Mouse (Mus musculus): ENCODE measurements around the gene Hipk3. TPM values are rescaled to one million over a fixed set of nuclear protein-coding genes. Genes with fewer than 3 reads are reported as not detected.

Hipk3 gene
- polyA plus RNA-seq (2015; fragmentation: Nextera tagmentation; extraction: Ambion mirVana) = 11.7 and 13.8 TPM in 2 replicates

DNA sequence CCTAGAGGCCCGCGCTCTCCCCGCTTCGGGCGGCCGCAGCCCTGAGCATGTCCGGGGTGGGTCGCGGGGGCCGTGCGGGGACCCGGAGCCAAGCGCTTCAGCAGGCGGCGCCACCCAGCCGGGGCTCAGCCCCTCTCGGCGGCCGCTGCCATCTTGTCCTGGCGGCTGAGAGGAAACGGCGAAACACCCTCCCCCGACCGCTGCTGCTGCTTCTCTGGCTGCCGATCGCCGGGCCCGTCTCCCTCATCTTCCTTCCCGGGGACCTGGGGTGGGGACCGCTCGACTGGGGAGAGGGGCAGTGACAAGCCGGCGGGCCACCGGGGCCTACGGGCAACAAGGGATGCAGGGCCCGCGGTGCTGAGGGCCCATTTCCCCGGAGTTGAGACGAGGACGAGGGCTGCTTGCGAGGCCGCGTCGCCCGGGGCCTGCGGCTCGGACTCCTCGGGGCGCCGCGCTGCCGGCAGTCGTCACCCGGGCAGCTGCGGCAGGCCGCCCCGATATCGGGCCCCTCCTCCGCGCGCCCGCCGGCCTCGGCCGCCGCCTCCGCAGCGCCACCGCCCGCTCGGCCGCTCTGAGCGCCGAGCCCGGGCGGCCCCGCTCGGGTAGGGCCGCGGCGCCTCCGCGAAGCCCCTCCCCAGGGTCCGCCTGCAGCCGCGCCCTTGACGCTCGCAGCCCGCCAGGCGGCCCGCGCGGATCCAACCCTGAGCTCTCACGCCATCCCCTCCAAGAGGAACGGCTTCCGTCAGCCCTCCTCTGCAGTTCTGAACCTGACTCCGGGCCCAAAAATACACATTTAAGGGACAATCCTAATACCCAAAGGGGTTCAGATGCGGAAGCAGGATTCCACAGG, at the start of gene Hipk3:
Gene Hipk3, minus strand, starts transcription at position 496 of the 850 bp plus-strand sequence.
- Histone ChIP-seq H3K4me3 (replicated peaks; ENCODE audit: low read depth, low read length) (peak within 1 kb of the TSS; percentile 98), H3K27ac (peak within 1 kb of the TSS; percentile 100), H3K27me3 (ENCODE audit: insufficient read depth, low read length) (no peaks in the 10 kb centered on the region), H3K4me1 (replicated peaks; ENCODE audit: insufficient read depth, low read length) (peaks cover 21% of the 10 kb centered on the region; the same call in 1 of the 2 replicates), H3K4me2 (ENCODE audit: low read length) (peak within 1 kb of the TSS; percentile 66), H3K9ac (ENCODE audit: low read depth, low read length) (peak within 1 kb of the TSS; percentile 100), H3K9me3 (replicated peaks; ENCODE audit: low read length) (no peaks in the 10 kb centered on the region), H3K36me3 (ENCODE audit: insufficient read depth, low read length) (no peaks in the 10 kb centered on the region)
- TF ChIP-seq CTCF (IDR thresholded peaks at IDR 0.05; ENCODE audit: low read depth) = peak; percentile 52
- DNase-seq (ENCODE audit: low spot score) = peak; percentile 92
- peak; percentile 92 for ATAC-seq (replicated peaks; ENCODE audit: low FRiP score, low read depth)
- 1% methylated on average over 86 of the region's 98 CpGs for WGBS

DNA sequence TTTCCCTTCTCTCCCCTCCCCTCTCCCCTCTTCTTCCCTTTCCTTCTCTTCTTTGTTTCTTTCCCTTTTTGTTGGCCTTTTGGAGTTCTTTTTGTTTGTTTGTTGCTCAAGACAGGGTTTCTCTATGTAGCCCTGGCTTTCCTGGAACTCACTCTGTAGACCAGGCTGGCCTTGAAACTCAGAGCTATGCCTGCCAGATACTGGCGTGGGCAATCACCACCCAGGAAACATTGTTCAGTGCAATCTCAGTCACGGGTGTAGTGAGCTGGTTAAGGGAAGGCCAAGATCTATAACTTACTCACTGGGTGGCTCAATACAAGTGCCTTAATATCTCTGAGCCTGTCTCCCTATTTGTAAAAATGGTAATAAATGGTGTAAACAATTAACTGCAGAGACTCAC, 46.0 kb upstream of the Hipk3 start:
- Histone ChIP-seq H3K9me3 (replicated peaks; ENCODE audit: low read length) (no peaks in the 10 kb centered on the region), H3K4me1 (replicated peaks; ENCODE audit: insufficient read depth, low read length) (no peaks in the 10 kb centered on the region), H3K4me3 (replicated peaks; ENCODE audit: low read depth, low read length) (no peak overlapping the region), H3K36me3 (ENCODE audit: insufficient read depth, low read length) (no peaks in the 10 kb centered on the region), H3K4me2 (ENCODE audit: low read length) (no peak overlapping the region), H3K27me3 (ENCODE audit: insufficient read depth, low read length) (no peaks in the 10 kb centered on the region), H3K9ac (ENCODE audit: low read depth, low read length) (no peak overlapping the region), H3K27ac (no peak overlapping the region)
- 69% methylated on average over 2 of the region's 2 CpGs for WGBS
- DNase-seq (ENCODE audit: low spot score) (no peak), ATAC-seq (replicated peaks; ENCODE audit: low FRiP score, low read depth) (no peak)
- no peak for TF ChIP-seq CTCF (IDR thresholded peaks at IDR 0.05; ENCODE audit: low read depth)

- Histone ChIP-seq H3K27ac (no peak overlapping the region), H3K4me3 (replicated peaks; ENCODE audit: low read depth, low read length) (no peak overlapping the region), H3K27me3 (ENCODE audit: insufficient read depth, low read length) (no peaks in the 10 kb centered on the region), H3K4me1 (replicated peaks; ENCODE audit: insufficient read depth, low read length) (no peaks in the 10 kb centered on the region), H3K9me3 (replicated peaks; ENCODE audit: low read length) (no peaks in the 10 kb centered on the region), H3K4me2 (ENCODE audit: low read length) (no peak overlapping the region), H3K36me3 (ENCODE audit: insufficient read depth, low read length) (no peaks in the 10 kb centered on the region), H3K9ac (ENCODE audit: low read depth, low read length) (no peak overlapping the region)
- ATAC-seq (replicated peaks; ENCODE audit: low FRiP score, low read depth) (no peak), DNase-seq (ENCODE audit: low spot score) (no peak)
- 85% methylated on average over 3 of the region's 3 CpGs for WGBS
- TF ChIP-seq CTCF (IDR thresholded peaks at IDR 0.05; ENCODE audit: low read depth) = no peak
Measured at GRCm38 (mm10) chr2:104534751-104535150, 40.5 kb upstream of the Hipk3 start.

DNA sequence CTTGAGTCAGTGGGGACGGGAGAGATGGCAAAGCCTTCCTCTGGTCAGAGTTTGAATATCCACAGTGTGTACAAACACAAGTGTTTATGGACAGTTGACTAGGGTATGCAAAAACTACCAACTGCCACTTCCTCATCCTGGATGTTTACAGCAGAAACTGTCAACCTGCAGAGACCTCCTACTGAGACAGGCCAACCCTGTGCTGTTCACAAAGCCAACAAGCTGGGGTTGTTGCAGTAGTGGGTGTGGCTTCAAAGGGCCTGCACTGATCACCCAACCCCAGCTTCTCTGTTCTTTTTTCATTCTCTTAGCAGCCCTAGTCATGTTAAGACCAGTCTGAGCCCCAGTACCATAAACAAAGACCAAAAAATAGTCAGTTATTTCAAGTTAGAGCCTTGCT, 38.3 kb upstream of the Hipk3 start:
- WGBS = 88% methylated on average over 1 of the region's 1 CpGs
- TF ChIP-seq CTCF (IDR thresholded peaks at IDR 0.05; ENCODE audit: low read depth) = no peak
- H3K27me3 ChIP-seq (ENCODE audit: insufficient read depth, low read length) = no peaks in the 10 kb centered on the region
- DNase-seq (ENCODE audit: low spot score) (no peak), ATAC-seq (replicated peaks; ENCODE audit: low FRiP score, low read depth) (no peak)
- no peak overlapping the region for H3K4me2 ChIP-seq (ENCODE audit: low read length)
- H3K27ac ChIP-seq = no peak overlapping the region
- no peaks in the 10 kb centered on the region for H3K4me1 ChIP-seq (replicated peaks; ENCODE audit: insufficient read depth, low read length)
- H3K9me3 ChIP-seq (replicated peaks; ENCODE audit: low read length) = no peaks in the 10 kb centered on the region
- H3K4me3 ChIP-seq (replicated peaks; ENCODE audit: low read depth, low read length) = no peak overlapping the region
- H3K36me3 ChIP-seq (ENCODE audit: insufficient read depth, low read length) = no peaks in the 10 kb centered on the region
- H3K9ac ChIP-seq (ENCODE audit: low read depth, low read length) = no peak overlapping the region

DNA sequence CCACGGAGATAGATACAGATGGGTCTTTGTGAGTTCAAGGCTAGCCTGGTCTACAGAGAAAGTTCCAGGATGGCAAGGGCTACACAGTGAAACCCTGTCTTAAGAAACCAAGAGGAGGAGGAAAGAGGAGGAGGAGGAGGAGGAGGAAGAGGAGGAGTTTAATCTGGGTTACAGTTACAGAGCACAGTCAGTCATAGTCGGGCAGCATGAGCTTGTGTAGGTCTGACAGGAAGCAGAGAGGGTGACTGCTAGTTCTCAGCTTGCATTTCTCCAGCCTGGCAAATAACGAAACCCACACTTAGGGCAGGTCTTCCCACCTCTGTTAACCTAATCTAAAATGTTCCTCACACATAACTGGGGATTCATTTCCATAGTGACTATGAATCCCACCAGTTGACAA, 32.3 kb upstream of the Hipk3 start:
- Histone ChIP-seq H3K4me3 (replicated peaks; ENCODE audit: low read depth, low read length) (no peak overlapping the region), H3K9me3 (replicated peaks; ENCODE audit: low read length) (no peaks in the 10 kb centered on the region), H3K27ac (no peak overlapping the region), H3K9ac (ENCODE audit: low read depth, low read length) (no peak overlapping the region), H3K4me1 (replicated peaks; ENCODE audit: insufficient read depth, low read length) (no peaks in the 10 kb centered on the region), H3K36me3 (ENCODE audit: insufficient read depth, low read length) (no peaks in the 10 kb centered on the region), H3K4me2 (ENCODE audit: low read length) (no peak overlapping the region), H3K27me3 (ENCODE audit: insufficient read depth, low read length) (no peaks in the 10 kb centered on the region)
- TF ChIP-seq CTCF (IDR thresholded peaks at IDR 0.05; ENCODE audit: low read depth) = no peak
- DNase-seq (ENCODE audit: low spot score) (no peak), ATAC-seq (replicated peaks; ENCODE audit: low FRiP score, low read depth) (no peak)
- WGBS = 53% methylated on average over 3 of the region's 3 CpGs

DNA sequence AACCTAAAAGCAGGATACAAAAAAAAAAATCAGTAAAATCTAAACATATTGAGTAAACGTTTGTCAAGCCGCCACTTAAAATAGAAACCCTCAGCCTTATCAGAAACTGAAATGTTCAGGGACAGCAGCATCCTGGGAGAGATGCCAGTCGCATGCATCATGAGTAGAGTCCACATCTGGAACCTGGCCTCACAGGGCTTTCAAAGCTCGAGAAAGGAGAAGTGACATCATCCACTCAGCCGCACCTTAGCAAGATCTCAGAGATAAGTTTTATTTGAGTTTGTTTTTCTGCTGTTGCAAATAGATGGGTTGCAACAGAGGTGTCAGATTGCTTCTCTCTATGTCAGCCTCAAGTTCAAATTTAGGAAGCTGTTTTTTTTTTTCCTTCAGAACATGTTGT, 31.3 kb upstream of the Hipk3 start:
- Histone ChIP-seq H3K36me3 (ENCODE audit: insufficient read depth, low read length) (no peaks in the 10 kb centered on the region), H3K4me1 (replicated peaks; ENCODE audit: insufficient read depth, low read length) (no peaks in the 10 kb centered on the region), H3K27ac (no peak overlapping the region), H3K4me3 (replicated peaks; ENCODE audit: low read depth, low read length) (no peak overlapping the region), H3K9ac (ENCODE audit: low read depth, low read length) (no peak overlapping the region), H3K27me3 (ENCODE audit: insufficient read depth, low read length) (no peaks in the 10 kb centered on the region), H3K9me3 (replicated peaks; ENCODE audit: low read length) (no peaks in the 10 kb centered on the region), H3K4me2 (ENCODE audit: low read length) (no peak overlapping the region)
- DNase-seq (ENCODE audit: low spot score) = no peak
- TF ChIP-seq CTCF (IDR thresholded peaks at IDR 0.05; ENCODE audit: low read depth) = no peak
- 39% methylated on average over 5 of the region's 5 CpGs for WGBS
- ATAC-seq (replicated peaks; ENCODE audit: low FRiP score, low read depth) = no peak
